Mouse (Mus musculus): Measurements from ENCODE around the gene Ndst2.

The Ndst2 gene

GRCm38 (mm10) chr14:20723006-20723405 lies 11.4 kb downstream of the Ndst2 start:
- no peak for TF ChIP-seq GATA4 (IDR thresholded peaks at IDR 0.05; ENCODE audit: insufficient replicate concordance, low read length)

GRCm38 (mm10) chr14:20721371-20721770 lies 13.0 kb downstream of the Ndst2 start:
- no peak for TF ChIP-seq GATA4 (IDR thresholded peaks at IDR 0.05; ENCODE audit: insufficient replicate concordance, low read length)

GRCm38 (mm10) chr14:20719767-20720166 lies 14.6 kb downstream of the Ndst2 start:
- TF ChIP-seq GATA4 (IDR thresholded peaks at IDR 0.05; ENCODE audit: insufficient replicate concordance, low read length) = no peak

- TF ChIP-seq GATA4 (IDR thresholded peaks at IDR 0.05; ENCODE audit: insufficient replicate concordance, low read length) = no peak
Measured at GRCm38 (mm10) chr14:20718443-20718842, 15.9 kb downstream of the Ndst2 start.

- TF ChIP-seq GATA4 (IDR thresholded peaks at IDR 0.05; ENCODE audit: insufficient replicate concordance, low read length) = no peak
Measured at GRCm38 (mm10) chr14:20713832-20714231, 20.5 kb downstream of the Ndst2 start.

- TF ChIP-seq GATA4 (IDR thresholded peaks at IDR 0.05; ENCODE audit: insufficient replicate concordance, low read length) = no peak
Measured at GRCm38 (mm10) chr14:20708239-20708638, 26.1 kb downstream of the Ndst2 start.

- peak; percentile 13; the same call in 1 of the 2 replicates for TF ChIP-seq GATA4 (IDR thresholded peaks at IDR 0.05; ENCODE audit: insufficient replicate concordance, low read length)
Measured at GRCm38 (mm10) chr14:20707201-20708190, 26.9 kb downstream of the Ndst2 start, which contains the start of gene Zswim8. Zswim8 (plus strand) TSS chr14:20707552.

GRCm38 (mm10) chr14:20702741-20703381 lies 31.5 kb downstream of the Ndst2 start, which contains the start of gene Chchd1:
Chchd1 (plus strand) TSS chr14:20703006.
- TF ChIP-seq GATA4 (IDR thresholded peaks at IDR 0.05; ENCODE audit: insufficient replicate concordance, low read length) = no peak

- TF ChIP-seq GATA4 (IDR thresholded peaks at IDR 0.05; ENCODE audit: insufficient replicate concordance, low read length) = no peak
Measured at GRCm38 (mm10) chr14:20702096-20702740, 32.1 kb downstream of the Ndst2 start.

- no peak for TF ChIP-seq GATA4 (IDR thresholded peaks at IDR 0.05; ENCODE audit: insufficient replicate concordance, low read length)
Measured at GRCm38 (mm10) chr14:20701554-20701953, 32.8 kb downstream of the Ndst2 start.

GRCm38 (mm10) chr14:20700362-20700761 lies 34.0 kb downstream of the Ndst2 start:
- TF ChIP-seq GATA4 (IDR thresholded peaks at IDR 0.05; ENCODE audit: insufficient replicate concordance, low read length) = no peak

- TF ChIP-seq GATA4 (IDR thresholded peaks at IDR 0.05; ENCODE audit: insufficient replicate concordance, low read length) = no peak
Measured at GRCm38 (mm10) chr14:20698515-20698914, 35.8 kb downstream of the Ndst2 start.

GRCm38 (mm10) chr14:20696986-20697385 lies 37.4 kb downstream of the Ndst2 start:
- TF ChIP-seq GATA4 (IDR thresholded peaks at IDR 0.05; ENCODE audit: insufficient replicate concordance, low read length) = no peak

- no peak for TF ChIP-seq GATA4 (IDR thresholded peaks at IDR 0.05; ENCODE audit: insufficient replicate concordance, low read length)
Measured at GRCm38 (mm10) chr14:20695761-20696520, 38.4 kb downstream of the Ndst2 start.
